Mouse (Mus musculus) forebrain, embryonic 11.5 days (tissue): ENCODE measurements around the gene 2010111I01Rik. TPM values are rescaled to one million over a fixed set of nuclear protein-coding genes. Genes with fewer than 3 reads are reported as not detected.
A peak's percentile ranks its signal among the peaks of the same experiment; 100 is the strongest.

Source experiments
- ATAC-seq: fragments of 200-750 bp; cut with Nextera tagmentation; replicated peaks from 2 replicates; pipeline ENCODE4 v1.8.0; 2017; ENCODE audit warnings: moderate TSS enrichment; ENCODE audit not compliant: low FRiP score
- DNase-seq: peaks from one replicate; pipeline ENCODE4 v3.0.0-alpha.2; 2017; ENCODE audit warnings: low spot score
- H3K27ac ChIP-seq: fragments of 300-500 bp; sonication (generic); 2 replicates; pipeline ENCODE4 v1.5.1; 2014; ENCODE audit warnings: low read depth, low read length
- H3K27me3 ChIP-seq: fragments of 300-500 bp; sonication (generic); 2 replicates; pipeline ENCODE4 v1.6.1; 2014; ENCODE audit warnings: mild to moderate bottlenecking, low read length, mixed read lengths; ENCODE audit not compliant: control insufficient read depth, insufficient read depth
- H3K36me3 ChIP-seq: fragments of 300-500 bp; sonication (generic); 2 replicates; pipeline ENCODE4 v1.6.1; 2014; ENCODE audit warnings: mild to moderate bottlenecking, low read length, moderate library complexity, mixed read lengths; ENCODE audit not compliant: control insufficient read depth, insufficient read depth
- H3K4me1 ChIP-seq: fragments of 300-500 bp; sonication (generic); replicated peaks from 2 replicates; pipeline ENCODE4 v1.6.1; 2014; ENCODE audit warnings: low read length, mixed read lengths; ENCODE audit not compliant: control insufficient read depth, insufficient read depth
- H3K4me2 ChIP-seq: fragments of 300-500 bp; sonication (generic); 2 replicates; pipeline ENCODE4 v1.6.1; 2014; ENCODE audit warnings: low read depth, mild to moderate bottlenecking, low read length, moderate library complexity, mixed read lengths; ENCODE audit not compliant: severe bottlenecking
- H3K4me3 ChIP-seq: fragments of 300-500 bp; sonication (generic); 2 replicates; pipeline ENCODE4 v1.5.1; 2014; ENCODE audit warnings: low read depth, low read length
- H3K9ac ChIP-seq: fragments of 300-500 bp; sonication (generic); 2 replicates; pipeline ENCODE4 v1.6.1; 2014; ENCODE audit warnings: low read length
- H3K9me3 ChIP-seq: fragments of 300-500 bp; sonication (generic); 2 replicates; pipeline ENCODE4 v1.6.1; 2016; ENCODE audit warnings: low read length, mixed read lengths; ENCODE audit not compliant: control insufficient read depth
- WGBS: fragments of 180-500 bp; shearing (Covaris S2); extraction: QIAGEN DNeasy Blood & Tissue Kit; methylation state at CpG from one replicate; pipeline ENCODE4 v1.1.7; 2014; 5-methylcytosine and 5-hydroxymethylcytosine counted together
- polyA plus RNA-seq: library from polyadenylated mRNA; unstranded; fragments of >200 nt; fragmentation: Nextera tagmentation; extraction: Ambion mirVana; gene quantifications from 2 replicates; pipeline ENCODE4 v1.2.1, GENCODE M21; 2014

Gene 2010111I01Rik
- polyA plus RNA-seq, 1 experiment from 2014 or later = 38.9 TPM

GRCm38 (mm10) chr13:63087865-63088683, 123.4 kb downstream of the 2010111I01Rik start:
- Histone ChIP-seq H3K27me3 (no peaks in the 10 kb centered on the region; the same call in 1 of the 2 replicates), H3K4me3 (no peak overlapping the region), H3K36me3 (no peaks in the 10 kb centered on the region), H3K9me3 (no peaks in the 10 kb centered on the region), H3K27ac (no peak overlapping the region), H3K4me2 (no peak overlapping the region), H3K4me1 (no peaks in the 10 kb centered on the region), H3K9ac (no peak overlapping the region)
- WGBS = 94% methylated on average over 7 of the region's 7 CpGs
- DNase-seq (no peak), ATAC-seq (no peak)

GRCm38 (mm10) chr13:63089513-63089912, 124.8 kb downstream of the 2010111I01Rik start:
- H3K9ac ChIP-seq = no peak overlapping the region
- H3K36me3 ChIP-seq = no peaks in the 10 kb centered on the region
- ATAC-seq (no peak), DNase-seq (no peak)
- no peak overlapping the region for H3K27ac ChIP-seq
- H3K4me2 ChIP-seq = no peak overlapping the region
- 82% methylated on average over 4 of the region's 4 CpGs for WGBS
- H3K9me3 ChIP-seq = no peaks in the 10 kb centered on the region
- no peak overlapping the region for H3K4me3 ChIP-seq
- peaks cover 4% of the 10 kb centered on the region; the same call in 1 of the 2 replicates for H3K4me1 ChIP-seq
- H3K27me3 ChIP-seq = no peaks in the 10 kb centered on the region; the same call in 1 of the 2 replicates

GRCm38 (mm10) chr13:63091246-63091645, 126.6 kb downstream of the 2010111I01Rik start:
- no peak overlapping the region for H3K27ac ChIP-seq
- peaks cover 8% of the 10 kb centered on the region; the same call in 1 of the 2 replicates for H3K4me1 ChIP-seq
- H3K4me3 ChIP-seq = no peak overlapping the region

GRCm38 (mm10) chr13:63092299-63092698, 127.6 kb downstream of the 2010111I01Rik start:
- H3K9ac ChIP-seq = no peak overlapping the region
- no peaks in the 10 kb centered on the region for H3K9me3 ChIP-seq
- 91% methylated on average over 2 of the region's 2 CpGs for WGBS
- peaks cover 8% of the 10 kb centered on the region; the same call in 1 of the 2 replicates for H3K4me1 ChIP-seq
- H3K27ac ChIP-seq = no peak overlapping the region
- peaks cover 5% of the 10 kb centered on the region for H3K27me3 ChIP-seq
- H3K4me3 ChIP-seq = no peak overlapping the region
- DNase-seq (no peak), ATAC-seq (no peak)
- H3K36me3 ChIP-seq = no peaks in the 10 kb centered on the region
- H3K4me2 ChIP-seq = no peak overlapping the region

More at GRCm38 (mm10) chr13:63091246-63091645, 126.6 kb downstream of the 2010111I01Rik start:
- DNase-seq = no peak
- ATAC-seq = no peak
- no peak overlapping the region for H3K4me2 ChIP-seq
- H3K9ac ChIP-seq = no peak overlapping the region
- H3K27me3 ChIP-seq = peaks cover 2% of the 10 kb centered on the region; the same call in 1 of the 2 replicates
- H3K9me3 ChIP-seq = no peaks in the 10 kb centered on the region
- WGBS = 53% methylated on average over 2 of the region's 2 CpGs
- H3K36me3 ChIP-seq = no peaks in the 10 kb centered on the region

- Histone ChIP-seq H3K4me1 (peaks cover 8% of the 10 kb centered on the region; the same call in 1 of the 2 replicates), H3K27ac (no peak overlapping the region), H3K27me3 (peaks cover 5% of the 10 kb centered on the region), H3K4me3 (no peak overlapping the region), H3K9me3 (no peaks in the 10 kb centered on the region), H3K9ac (no peak overlapping the region), H3K4me2 (no peak overlapping the region), H3K36me3 (no peaks in the 10 kb centered on the region)
- 88% methylated on average over 2 of the region's 2 CpGs for WGBS
- DNase-seq = no peak
- ATAC-seq = no peak
Measured at GRCm38 (mm10) chr13:63092874-63093273, 128.2 kb downstream of the 2010111I01Rik start.

- H3K4me2 ChIP-seq = no peak overlapping the region
- 81% methylated on average over 6 of the region's 6 CpGs for WGBS
- H3K4me3 ChIP-seq = no peak overlapping the region
- H3K9ac ChIP-seq = no peak overlapping the region
- DNase-seq (no peak), ATAC-seq (no peak)
- H3K27me3 ChIP-seq = peaks cover 5% of the 10 kb centered on the region
- no peaks in the 10 kb centered on the region for H3K36me3 ChIP-seq
- peaks cover 8% of the 10 kb centered on the region; the same call in 1 of the 2 replicates for H3K4me1 ChIP-seq
- no peak overlapping the region for H3K27ac ChIP-seq
- H3K9me3 ChIP-seq = no peaks in the 10 kb centered on the region
Measured at GRCm38 (mm10) chr13:63093636-63094035, 128.9 kb downstream of the 2010111I01Rik start.

GRCm38 (mm10) chr13:63094317-63095131, 129.8 kb downstream of the 2010111I01Rik start:
- 0 out of 2 replicates have a peak overlapping the region, but pooled peaks have one; percentile 6 for H3K27ac ChIP-seq
- WGBS = 9% methylated on average over 8 of the region's 8 CpGs
- no peaks in the 10 kb centered on the region for H3K9me3 ChIP-seq
- DNase-seq (peak; percentile 57), ATAC-seq (peak; percentile 82)
- H3K36me3 ChIP-seq = no peaks in the 10 kb centered on the region
- no peak overlapping the region for H3K9ac ChIP-seq
- no peak overlapping the region for H3K4me3 ChIP-seq
- peaks cover 5% of the 10 kb centered on the region for H3K27me3 ChIP-seq
- peaks cover 8% of the 10 kb centered on the region; the same call in 1 of the 2 replicates for H3K4me1 ChIP-seq
- no peak overlapping the region for H3K4me2 ChIP-seq

- Histone ChIP-seq H3K4me2 (no peak overlapping the region), H3K9me3 (no peaks in the 10 kb centered on the region), H3K36me3 (no peaks in the 10 kb centered on the region), H3K4me1 (peaks cover 8% of the 10 kb centered on the region; the same call in 1 of the 2 replicates), H3K27me3 (peaks cover 5% of the 10 kb centered on the region), H3K27ac (no peak overlapping the region), H3K4me3 (no peak overlapping the region), H3K9ac (no peak overlapping the region)
- DNase-seq = no peak
- no peak for ATAC-seq
- WGBS = 85% methylated on average over 3 of the region's 3 CpGs
Measured at GRCm38 (mm10) chr13:63096764-63097163, 132.1 kb downstream of the 2010111I01Rik start.
